Mouse (Mus musculus) midbrain, embryonic 15.5 days (tissue): ENCODE results near the gene Dach1. TPM values are rescaled to one million over a fixed set of nuclear protein-coding genes. Genes with fewer than 3 reads are reported as not detected.

Source experiments
- ATAC-seq: fragments of 200-750 bp; cut with Nextera tagmentation; replicated peaks from 2 replicates; pipeline ENCODE4 v1.8.0; 2017; ENCODE audit warnings: moderate TSS enrichment
- H3K27ac ChIP-seq: fragments of 300-500 bp; sonication (generic); 2 replicates; pipeline ENCODE4 v1.5.1; 2015; ENCODE audit warnings: mild to moderate bottlenecking, inconsistent platforms
- H3K27me3 ChIP-seq: fragments of 300-500 bp; sonication (generic); replicated peaks from 2 replicates; pipeline ENCODE4 v1.6.1; 2015; ENCODE audit warnings: inconsistent platforms
- H3K36me3 ChIP-seq: fragments of 300-500 bp; sonication (generic); replicated peaks from 2 replicates; pipeline ENCODE4 v1.6.1; 2015; ENCODE audit warnings: inconsistent platforms
- H3K4me1 ChIP-seq: fragments of 300-500 bp; sonication (generic); 2 replicates; pipeline ENCODE4 v1.6.1; 2015; ENCODE audit warnings: inconsistent platforms
- H3K4me2 ChIP-seq: fragments of 300-500 bp; sonication (generic); 2 replicates; pipeline ENCODE4 v1.6.1; 2015; ENCODE audit warnings: inconsistent platforms, mild to moderate bottlenecking, moderate library complexity
- H3K4me3 ChIP-seq: fragments of 300-500 bp; sonication (generic); 2 replicates; pipeline ENCODE4 v1.5.1; 2015; ENCODE audit warnings: mild to moderate bottlenecking, inconsistent platforms
- H3K9ac ChIP-seq: fragments of 300-500 bp; sonication (generic); 2 replicates; pipeline ENCODE4 v1.6.1; 2015; ENCODE audit warnings: mild to moderate bottlenecking, inconsistent platforms
- H3K9me3 ChIP-seq: fragments of 300-500 bp; sonication (generic); 2 replicates; pipeline ENCODE4 v1.6.1; 2016; ENCODE audit warnings: inconsistent platforms
- WGBS: fragments of 180-500 bp; shearing (Covaris S2); methylation state at CpG from one replicate; pipeline ENCODE4 v1.1.7; 2015; ENCODE audit warnings: mixed read lengths; 5-methylcytosine and 5-hydroxymethylcytosine counted together
- polyA plus RNA-seq: library from polyadenylated mRNA; unstranded; fragments of >200 nt; fragmentation: Nextera tagmentation; extraction: Ambion mirVana; gene quantifications from 2 replicates; pipeline ENCODE4 v1.2.1, GENCODE M21; 2015

Gene Dach1
- polyA plus RNA-seq, 1 experiment from 2014 or later: 9.4 TPM

DNA sequence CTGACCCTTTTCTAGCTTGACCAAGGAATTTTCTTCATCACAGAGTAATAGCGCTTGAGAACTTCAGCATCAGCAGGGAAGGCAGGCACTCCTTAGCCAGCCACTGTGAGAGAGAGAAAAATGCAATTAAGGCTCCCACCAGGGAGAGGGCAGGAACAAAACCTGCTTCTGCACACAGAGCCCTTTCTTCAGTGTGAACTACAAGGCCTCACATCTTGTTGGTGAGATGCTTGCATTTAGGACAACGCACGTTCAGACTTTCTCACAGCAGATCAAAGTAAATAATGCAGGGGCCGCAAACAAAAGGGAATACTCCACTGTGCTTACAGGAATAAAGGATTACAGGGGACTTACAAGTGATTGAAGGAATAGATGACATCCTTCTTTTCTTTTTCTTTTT, 74.3 kb downstream of the Dach1 start:
- H3K9ac ChIP-seq: no peak overlapping the region
- ATAC-seq: peak; percentile 66; the same call in 1 of the 2 replicates
- H3K36me3 ChIP-seq: no peaks in the 10 kb centered on the region
- H3K27ac ChIP-seq: no peak overlapping the region
- H3K9me3 ChIP-seq: no peaks in the 10 kb centered on the region
- H3K27me3 ChIP-seq: no peaks in the 10 kb centered on the region
- peaks cover 7% of the 10 kb centered on the region for H3K4me1 ChIP-seq
- H3K4me2 ChIP-seq: no peak overlapping the region
- WGBS: 13% methylated on average over 4 of the region's 4 CpGs
- H3K4me3 ChIP-seq: no peak overlapping the region

DNA sequence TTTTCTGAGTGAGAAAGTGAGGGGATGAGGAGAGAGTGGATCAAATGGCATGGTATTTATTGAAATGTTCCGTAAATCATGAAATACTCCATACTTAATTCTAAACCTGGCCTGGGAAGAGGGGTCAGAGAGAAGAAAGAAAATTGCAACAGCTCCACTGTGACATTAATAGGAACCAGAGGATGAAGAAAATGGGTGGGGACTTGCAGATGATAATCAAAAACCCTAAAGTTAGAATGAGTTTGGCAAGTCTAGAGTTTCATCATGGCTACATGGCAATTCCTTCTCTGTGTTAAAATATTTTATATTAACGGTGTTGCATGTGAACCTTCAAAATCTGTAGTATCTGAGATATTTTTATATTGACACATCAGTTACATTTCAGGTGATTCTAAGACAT, 80.3 kb downstream of the Dach1 start:
- no peak for ATAC-seq

DNA sequence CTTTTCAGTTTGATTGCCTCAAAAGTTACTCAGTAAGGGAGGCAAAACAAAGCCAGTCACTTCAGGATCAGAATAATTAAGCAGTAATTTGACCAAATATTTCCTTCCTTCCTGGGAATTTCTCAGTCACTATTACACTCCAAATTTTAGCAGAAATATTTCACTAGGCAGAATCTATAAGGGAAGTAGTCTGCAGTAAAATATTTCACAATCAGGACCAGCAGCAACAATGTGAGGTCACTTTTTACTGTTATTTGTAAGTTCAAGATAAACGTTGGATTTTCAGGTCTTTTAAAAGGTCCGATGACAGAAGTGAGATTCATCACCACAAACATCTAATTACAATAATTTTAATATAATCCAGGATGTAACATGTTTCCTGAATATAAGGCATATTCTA, 82.2 kb downstream of the Dach1 start:
- no peak for ATAC-seq
- H3K4me2 ChIP-seq: no peak overlapping the region
- H3K27me3 ChIP-seq: no peaks in the 10 kb centered on the region
- no peaks in the 10 kb centered on the region for H3K9me3 ChIP-seq
- H3K9ac ChIP-seq: no peak overlapping the region
- 81% methylated on average over 2 of the region's 2 CpGs for WGBS
- no peaks in the 10 kb centered on the region for H3K36me3 ChIP-seq
- H3K4me3 ChIP-seq: no peak overlapping the region
- H3K27ac ChIP-seq: no peak overlapping the region
- no peaks in the 10 kb centered on the region for H3K4me1 ChIP-seq

More for the DNA sequence above, 80.3 kb downstream of the Dach1 start:
- Histone ChIP-seq H3K4me3 (no peak overlapping the region), H3K9me3 (no peaks in the 10 kb centered on the region), H3K27ac (no peak overlapping the region), H3K27me3 (no peaks in the 10 kb centered on the region), H3K9ac (no peak overlapping the region), H3K36me3 (no peaks in the 10 kb centered on the region), H3K4me2 (no peak overlapping the region), H3K4me1 (no peaks in the 10 kb centered on the region)
- 91% methylated on average over 2 of the region's 2 CpGs for WGBS

DNA sequence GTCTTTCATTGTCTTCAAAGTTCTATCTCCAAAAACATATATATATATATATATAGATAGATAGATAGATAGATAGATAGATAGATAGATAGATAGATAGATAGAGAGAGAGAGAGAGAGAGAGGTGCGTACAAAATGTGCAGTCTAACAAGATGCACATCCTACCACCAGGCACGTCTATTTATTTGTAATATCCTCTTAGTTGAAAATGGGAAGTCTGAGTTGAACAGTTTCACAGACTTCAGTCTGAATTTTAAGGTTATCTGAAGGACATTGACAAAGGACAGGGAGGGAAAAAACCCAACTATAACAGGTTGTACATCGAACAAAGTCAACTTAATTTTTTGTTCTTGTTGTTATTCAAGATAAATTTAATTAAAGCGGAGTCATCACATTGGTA, 82.8 kb downstream of the Dach1 start:
- H3K27ac ChIP-seq: no peak overlapping the region
- no peak overlapping the region for H3K4me3 ChIP-seq
- no peaks in the 10 kb centered on the region for H3K27me3 ChIP-seq
- no peak for ATAC-seq
- 92% methylated on average over 4 of the region's 4 CpGs for WGBS
- H3K4me1 ChIP-seq: no peaks in the 10 kb centered on the region
- H3K36me3 ChIP-seq: no peaks in the 10 kb centered on the region
- H3K9ac ChIP-seq: no peak overlapping the region
- no peaks in the 10 kb centered on the region for H3K9me3 ChIP-seq
- no peak overlapping the region for H3K4me2 ChIP-seq

DNA sequence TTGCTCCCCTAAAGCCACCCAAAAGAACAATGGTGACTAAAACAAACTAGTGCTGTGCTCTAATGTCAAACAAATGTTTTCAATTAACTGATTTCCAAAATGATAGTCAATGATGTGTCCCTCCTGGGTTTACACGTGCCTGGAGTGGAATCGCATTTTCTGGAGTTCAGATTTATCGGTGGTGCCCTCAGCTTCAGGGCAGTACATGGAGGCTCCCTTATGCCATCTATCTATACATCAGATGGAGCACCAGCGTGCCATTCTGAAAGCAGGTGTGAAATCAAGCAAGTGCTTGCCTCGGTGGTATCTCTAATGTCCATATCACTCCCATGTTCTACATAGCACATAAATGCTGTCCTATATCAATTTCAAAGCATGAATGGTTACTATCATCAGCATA, 84.4 kb downstream of the Dach1 start:
- 72% methylated on average over 5 of the region's 5 CpGs for WGBS
- Histone ChIP-seq H3K4me1 (no peaks in the 10 kb centered on the region), H3K4me2 (no peak overlapping the region), H3K27me3 (no peaks in the 10 kb centered on the region), H3K9me3 (no peaks in the 10 kb centered on the region), H3K4me3 (no peak overlapping the region), H3K36me3 (no peaks in the 10 kb centered on the region), H3K27ac (no peak overlapping the region), H3K9ac (no peak overlapping the region)
- ATAC-seq: no peak

DNA sequence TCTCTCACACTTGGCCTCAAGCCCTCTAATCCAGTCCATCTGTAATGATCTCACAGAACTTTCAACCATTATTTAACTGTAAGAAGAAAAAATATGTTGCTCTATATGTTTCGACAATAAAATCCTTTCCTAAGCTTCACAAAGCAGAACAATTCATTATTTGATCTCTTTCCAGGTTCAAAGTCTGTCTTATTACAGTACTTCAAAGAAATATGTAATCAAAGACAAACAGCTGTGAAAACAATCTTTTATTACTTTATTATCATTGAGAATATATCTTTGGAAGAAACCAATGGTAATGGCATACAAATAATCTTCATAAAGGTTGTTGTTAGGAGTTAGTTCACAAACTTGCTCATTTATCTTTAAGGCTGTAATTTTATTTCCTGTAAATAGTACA, 84.8 kb downstream of the Dach1 start:
- WGBS: 56% methylated on average over 1 of the region's 1 CpGs
- Histone ChIP-seq H3K4me2 (no peak overlapping the region), H3K27ac (no peak overlapping the region), H3K4me3 (no peak overlapping the region), H3K9me3 (no peaks in the 10 kb centered on the region), H3K4me1 (no peaks in the 10 kb centered on the region), H3K27me3 (no peaks in the 10 kb centered on the region), H3K36me3 (no peaks in the 10 kb centered on the region), H3K9ac (no peak overlapping the region)
- no peak for ATAC-seq

DNA sequence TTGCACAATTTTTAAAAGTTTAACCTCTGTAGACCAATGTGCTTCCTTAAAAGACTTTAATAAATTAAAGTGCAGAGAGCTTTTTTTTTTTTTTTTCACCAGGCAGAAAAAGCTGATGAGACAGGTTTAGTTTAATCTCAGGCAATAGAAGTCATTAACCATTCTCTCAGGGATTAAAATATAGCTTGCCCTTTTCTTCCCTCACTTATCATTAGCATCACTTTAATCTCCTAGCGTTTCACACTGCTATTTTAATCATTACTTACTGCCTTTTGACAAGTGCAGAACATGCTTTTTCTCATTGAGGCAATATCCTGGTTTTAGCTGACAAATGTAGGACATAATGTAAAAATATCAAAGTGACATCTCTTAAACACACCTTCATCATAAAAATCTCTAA, 86.1 kb downstream of the Dach1 start:
- H3K27me3 ChIP-seq: no peaks in the 10 kb centered on the region
- H3K9me3 ChIP-seq: no peaks in the 10 kb centered on the region
- H3K4me1 ChIP-seq: no peaks in the 10 kb centered on the region
- no peak overlapping the region for H3K9ac ChIP-seq
- ATAC-seq: no peak
- H3K4me2 ChIP-seq: no peak overlapping the region
- no peaks in the 10 kb centered on the region for H3K36me3 ChIP-seq
- WGBS: 10% methylated on average over 1 of the region's 1 CpGs
- no peak overlapping the region for H3K27ac ChIP-seq
- no peak overlapping the region for H3K4me3 ChIP-seq

DNA sequence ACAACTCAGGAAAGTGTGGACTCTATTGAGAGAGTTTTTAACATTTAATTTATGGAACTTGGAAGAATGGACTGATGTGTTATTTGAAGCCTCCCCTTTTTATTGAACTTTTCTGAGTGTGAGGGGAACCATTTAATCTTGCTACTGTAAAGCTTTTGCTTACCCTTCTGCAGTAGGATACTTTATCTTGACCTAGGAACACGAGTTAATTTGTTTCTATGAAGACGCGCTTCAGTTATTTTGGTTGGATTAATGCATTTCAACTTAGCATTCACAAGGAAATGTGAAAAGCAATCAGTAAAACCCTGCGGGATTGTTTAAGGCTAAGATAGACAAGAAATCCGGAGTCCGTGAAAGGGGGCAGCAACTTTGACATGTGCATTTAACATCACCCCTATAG, 89.6 kb downstream of the Dach1 start:
- no peak overlapping the region for H3K4me3 ChIP-seq
- no peak overlapping the region for H3K4me2 ChIP-seq
- no peaks in the 10 kb centered on the region for H3K27me3 ChIP-seq
- 54% methylated on average over 6 of the region's 6 CpGs for WGBS
- no peak overlapping the region for H3K9ac ChIP-seq
- no peaks in the 10 kb centered on the region for H3K36me3 ChIP-seq
- ATAC-seq: no peak
- no peak overlapping the region for H3K27ac ChIP-seq
- no peaks in the 10 kb centered on the region for H3K9me3 ChIP-seq
- no peaks in the 10 kb centered on the region for H3K4me1 ChIP-seq

DNA sequence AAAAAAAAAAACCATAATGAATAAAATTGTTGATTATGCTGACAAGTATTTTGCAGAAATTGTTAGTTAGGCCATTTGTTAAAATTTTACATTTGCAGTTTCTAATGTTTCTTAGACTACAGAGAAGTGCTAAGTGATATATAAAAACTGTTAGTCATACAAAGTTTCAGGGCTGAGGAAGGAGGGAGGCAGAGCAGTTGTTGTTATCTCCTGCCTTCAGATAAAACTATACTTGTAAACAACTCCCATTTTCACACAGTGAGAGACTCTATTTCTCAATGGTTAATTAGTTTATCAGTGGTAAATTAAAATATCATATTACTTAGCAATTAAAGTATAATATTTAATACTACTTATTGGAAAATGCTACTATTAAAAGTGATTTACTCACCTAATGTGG, 91.6 kb downstream of the Dach1 start:
- no peak overlapping the region for H3K4me3 ChIP-seq
- no peaks in the 10 kb centered on the region for H3K27me3 ChIP-seq
- no peak overlapping the region for H3K27ac ChIP-seq
- H3K4me2 ChIP-seq: no peak overlapping the region
- H3K9ac ChIP-seq: no peak overlapping the region
- H3K9me3 ChIP-seq: no peaks in the 10 kb centered on the region
- ATAC-seq: no peak
- H3K36me3 ChIP-seq: no peaks in the 10 kb centered on the region
- H3K4me1 ChIP-seq: peaks cover 10% of the 10 kb centered on the region

DNA sequence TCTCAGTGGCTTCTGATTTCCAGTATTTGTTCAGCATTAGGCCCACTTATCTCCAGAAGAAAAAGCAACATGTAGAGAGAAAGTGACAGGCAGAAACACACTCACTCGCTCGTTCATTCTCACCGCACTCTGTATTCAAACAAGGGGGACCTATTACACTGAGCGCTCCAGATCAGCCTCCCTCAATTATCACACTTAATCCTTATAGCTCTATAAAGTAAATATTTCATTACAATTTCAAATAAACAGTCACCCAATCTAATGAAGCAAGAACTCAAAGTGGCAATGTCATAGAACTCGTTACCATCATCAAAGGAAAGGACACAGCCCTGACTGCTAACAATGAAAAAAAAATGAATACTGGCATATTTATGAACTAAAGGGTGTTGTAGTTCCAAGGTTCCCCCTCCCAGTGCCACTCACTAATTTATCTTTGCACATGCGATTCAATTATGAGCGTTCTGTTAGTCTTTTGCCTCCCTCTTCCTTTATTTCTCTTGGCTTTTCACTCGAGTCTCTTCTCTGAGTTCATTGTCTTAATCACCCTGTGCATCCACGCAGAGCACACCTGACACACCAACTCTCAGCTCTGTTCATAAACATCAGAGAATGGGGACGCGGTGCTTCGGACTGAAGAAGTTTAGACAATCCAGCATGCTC, 96.0 kb downstream of the Dach1 start:
- Histone ChIP-seq H3K4me1 (peaks cover 23% of the 10 kb centered on the region), H3K36me3 (no peaks in the 10 kb centered on the region), H3K27ac (peak overlapping the region; percentile 66), H3K9ac (no peak overlapping the region), H3K9me3 (no peaks in the 10 kb centered on the region), H3K4me2 (peak overlapping the region; percentile 47), H3K27me3 (no peaks in the 10 kb centered on the region), H3K4me3 (peak overlapping the region; percentile 27)
- WGBS: 12% methylated on average over 12 of the region's 12 CpGs
- peak; percentile 86 for ATAC-seq

DNA sequence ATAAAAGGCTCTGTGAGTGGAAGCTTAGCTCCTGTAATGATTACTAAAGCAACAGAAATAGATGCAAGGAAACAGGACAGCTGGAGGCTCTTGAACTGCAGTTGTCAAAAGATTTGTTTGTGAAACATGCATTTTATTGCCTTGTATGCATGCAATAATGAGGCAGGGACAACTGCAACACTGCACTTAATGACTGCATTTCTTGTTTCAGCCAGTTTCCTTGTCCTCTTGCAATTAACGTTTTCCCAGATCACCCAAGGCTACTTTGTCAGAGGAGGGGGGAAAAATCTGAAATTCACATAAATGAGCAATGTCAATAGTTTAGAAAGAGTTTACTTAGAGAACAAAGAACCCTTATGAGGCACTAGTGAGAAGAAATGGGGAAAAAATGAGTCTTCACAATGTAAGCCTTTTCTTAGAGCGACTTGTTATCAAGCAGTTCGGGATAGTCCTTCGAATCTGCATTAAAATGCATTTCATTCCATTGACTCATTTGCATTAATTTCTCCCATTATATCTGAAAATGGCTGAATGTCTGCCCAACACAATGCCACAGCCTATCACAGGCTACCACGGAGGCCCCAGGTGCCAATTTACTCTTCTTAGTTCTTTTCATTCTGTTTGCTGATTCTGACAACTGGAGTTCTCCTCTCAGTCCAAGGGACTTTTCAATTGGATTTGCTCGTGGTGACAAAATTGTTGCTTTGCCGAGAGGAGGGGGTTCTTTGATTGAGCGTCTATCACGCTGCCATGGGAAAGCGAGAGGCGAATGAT, 96.7 kb downstream of the Dach1 start:
- WGBS: 7% methylated on average over 11 of the region's 11 CpGs
- H3K4me2 ChIP-seq: peak overlapping the region; percentile 47
- H3K9ac ChIP-seq: no peak overlapping the region

DNA sequence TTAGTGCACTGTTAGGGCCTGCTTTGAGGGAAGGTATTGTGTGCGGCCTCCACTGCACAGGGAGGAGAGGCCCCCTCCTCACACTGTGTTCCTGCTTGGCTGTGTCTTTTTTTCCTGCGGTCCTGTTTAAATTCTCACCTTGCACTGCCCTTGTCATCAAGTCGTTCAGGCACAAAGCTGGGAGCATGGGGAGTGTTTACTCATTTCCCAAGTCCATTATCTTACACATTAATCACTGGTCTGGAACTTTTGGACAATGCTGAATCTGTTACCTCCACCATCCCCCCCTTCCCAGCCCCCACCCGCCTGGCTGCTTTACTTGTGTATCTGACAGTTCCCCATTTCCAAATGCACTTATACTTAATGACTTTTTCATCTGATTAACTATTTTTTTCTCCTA, 97.7 kb downstream of the Dach1 start:
- Histone ChIP-seq H3K9ac (no peak overlapping the region), H3K27me3 (no peaks in the 10 kb centered on the region), H3K4me3 (no peak overlapping the region), H3K9me3 (no peaks in the 10 kb centered on the region), H3K4me2 (no peak overlapping the region), H3K4me1 (peaks cover 23% of the 10 kb centered on the region), H3K36me3 (no peaks in the 10 kb centered on the region), H3K27ac (no peak overlapping the region)
- no peak for ATAC-seq
- WGBS: 20% methylated on average over 4 of the region's 4 CpGs

More for the DNA sequence above, 96.7 kb downstream of the Dach1 start:
- ATAC-seq: peak; percentile 88
- Histone ChIP-seq H3K27me3 (no peaks in the 10 kb centered on the region), H3K9me3 (no peaks in the 10 kb centered on the region), H3K4me3 (peak overlapping the region; percentile 27), H3K27ac (peak overlapping the region; percentile 66), H3K4me1 (peaks cover 23% of the 10 kb centered on the region), H3K36me3 (no peaks in the 10 kb centered on the region)
